Mouse (Mus musculus) midbrain, embryonic 15.5 days (tissue): ENCODE measurements around the gene Htt. TPM values are rescaled to one million over a fixed set of nuclear protein-coding genes. Genes with fewer than 3 reads are reported as not detected.
"Not testable (repeated sequence)": the region's sequence is repeated elsewhere in the genome, so short reads cannot be mapped to it uniquely, and the experiment has no call there.

ENCODE experiments used
- ATAC-seq: fragments of 200-750 bp; cut with Nextera tagmentation; replicated peaks from 2 replicates; pipeline ENCODE4 v1.8.0; 2017; ENCODE audit warnings: moderate TSS enrichment
- H3K27ac ChIP-seq: fragments of 300-500 bp; sonication (generic); 2 replicates; pipeline ENCODE4 v1.5.1; 2015; ENCODE audit warnings: mild to moderate bottlenecking, inconsistent platforms
- H3K27me3 ChIP-seq: fragments of 300-500 bp; sonication (generic); replicated peaks from 2 replicates; pipeline ENCODE4 v1.6.1; 2015; ENCODE audit warnings: inconsistent platforms
- H3K36me3 ChIP-seq: fragments of 300-500 bp; sonication (generic); replicated peaks from 2 replicates; pipeline ENCODE4 v1.6.1; 2015; ENCODE audit warnings: inconsistent platforms
- H3K4me1 ChIP-seq: fragments of 300-500 bp; sonication (generic); 2 replicates; pipeline ENCODE4 v1.6.1; 2015; ENCODE audit warnings: inconsistent platforms
- H3K4me2 ChIP-seq: fragments of 300-500 bp; sonication (generic); 2 replicates; pipeline ENCODE4 v1.6.1; 2015; ENCODE audit warnings: inconsistent platforms, mild to moderate bottlenecking, moderate library complexity
- H3K4me3 ChIP-seq: fragments of 300-500 bp; sonication (generic); 2 replicates; pipeline ENCODE4 v1.5.1; 2015; ENCODE audit warnings: mild to moderate bottlenecking, inconsistent platforms
- H3K9ac ChIP-seq: fragments of 300-500 bp; sonication (generic); 2 replicates; pipeline ENCODE4 v1.6.1; 2015; ENCODE audit warnings: mild to moderate bottlenecking, inconsistent platforms
- H3K9me3 ChIP-seq: fragments of 300-500 bp; sonication (generic); 2 replicates; pipeline ENCODE4 v1.6.1; 2016; ENCODE audit warnings: inconsistent platforms
- WGBS: fragments of 180-500 bp; shearing (Covaris S2); methylation state at CpG from one replicate; pipeline ENCODE4 v1.1.7; 2015; ENCODE audit warnings: mixed read lengths; 5-methylcytosine and 5-hydroxymethylcytosine counted together
- polyA plus RNA-seq: library from polyadenylated mRNA; unstranded; fragments of >200 nt; fragmentation: Nextera tagmentation; extraction: Ambion mirVana; gene quantifications from 2 replicates; pipeline ENCODE4 v1.2.1, GENCODE M21; 2015

Gene Htt
- polyA plus RNA-seq, 1 experiment from 2014 or later, result 17.1 TPM

DNA sequence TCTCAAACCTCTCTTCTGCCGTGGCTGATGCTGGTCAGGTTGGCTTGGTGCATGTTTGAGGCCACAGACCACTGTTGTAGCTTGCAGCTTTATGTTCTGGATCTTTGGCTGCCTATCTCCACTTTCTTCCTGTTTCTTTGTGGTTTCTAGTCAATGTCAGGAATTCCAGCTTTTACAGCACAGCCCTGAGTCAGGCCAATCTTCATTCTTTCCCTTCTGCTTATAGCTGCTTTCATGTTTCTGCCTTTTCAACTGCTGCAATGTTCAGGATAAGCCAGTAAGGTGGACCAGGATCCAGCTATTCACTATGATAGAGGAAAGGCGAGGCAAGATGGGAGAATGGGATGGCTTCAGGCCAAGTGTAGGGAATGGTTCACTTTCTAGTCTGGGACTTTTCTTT is 29.6 kb downstream of the Htt start:
- Histone ChIP-seq H3K9ac (no peak overlapping the region), H3K36me3 (peaks cover 6% of the 10 kb centered on the region; the same call in 1 of the 2 replicates), H3K4me2 (no peak overlapping the region), H3K27me3 (no peaks in the 10 kb centered on the region), H3K27ac (no peak overlapping the region), H3K4me1 (no peaks in the 10 kb centered on the region), H3K4me3 (no peak overlapping the region), H3K9me3 (no peaks in the 10 kb centered on the region)
- WGBS, result 82% methylated on average over 2 of the region's 2 CpGs
- ATAC-seq, result no peak

DNA sequence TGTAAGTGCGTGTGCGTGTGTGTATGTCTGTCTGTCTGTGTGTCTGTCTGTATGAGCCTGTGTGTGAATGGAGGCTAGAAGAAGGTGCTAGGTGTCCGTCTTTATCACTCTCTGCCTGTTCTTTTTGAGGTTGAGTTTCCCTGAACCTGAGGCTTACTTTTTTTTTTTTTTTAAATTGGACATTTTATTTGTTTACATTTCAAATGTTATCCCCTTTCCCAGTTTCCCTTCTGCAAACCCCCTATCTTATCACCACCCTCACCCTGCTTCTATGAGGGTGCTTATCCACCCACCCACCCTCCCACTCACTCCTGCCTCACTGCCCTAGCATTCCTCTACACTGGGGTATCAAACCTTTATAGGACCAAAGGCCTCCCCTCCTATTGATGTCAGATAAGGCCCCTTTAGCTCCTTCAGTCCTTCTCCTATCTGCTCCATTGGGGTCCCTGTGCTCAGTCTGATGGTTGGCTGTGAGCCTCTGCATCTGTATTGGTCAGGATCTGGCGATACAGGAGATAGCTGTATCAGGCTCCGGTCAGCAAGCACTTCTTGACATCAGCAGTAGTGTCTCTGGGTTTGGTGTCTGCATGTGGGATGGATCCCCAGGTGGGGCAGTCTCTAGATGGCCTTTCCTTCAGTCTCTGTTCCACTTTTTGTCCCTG is 38.9 kb downstream of the Htt start:
- H3K4me1 ChIP-seq, result no peaks in the 10 kb centered on the region
- ATAC-seq, result no peak
- H3K4me3 ChIP-seq, result no peak overlapping the region
- WGBS, result 98% methylated on average over 5 of the region's 5 CpGs
- H3K27ac ChIP-seq, result no peak overlapping the region
- H3K9me3 ChIP-seq, result no peaks in the 10 kb centered on the region
- H3K36me3 ChIP-seq, result peaks cover 26% of the 10 kb centered on the region
- H3K27me3 ChIP-seq, result no peaks in the 10 kb centered on the region
- H3K9ac ChIP-seq, result no peak overlapping the region
- no peak overlapping the region for H3K4me2 ChIP-seq

DNA sequence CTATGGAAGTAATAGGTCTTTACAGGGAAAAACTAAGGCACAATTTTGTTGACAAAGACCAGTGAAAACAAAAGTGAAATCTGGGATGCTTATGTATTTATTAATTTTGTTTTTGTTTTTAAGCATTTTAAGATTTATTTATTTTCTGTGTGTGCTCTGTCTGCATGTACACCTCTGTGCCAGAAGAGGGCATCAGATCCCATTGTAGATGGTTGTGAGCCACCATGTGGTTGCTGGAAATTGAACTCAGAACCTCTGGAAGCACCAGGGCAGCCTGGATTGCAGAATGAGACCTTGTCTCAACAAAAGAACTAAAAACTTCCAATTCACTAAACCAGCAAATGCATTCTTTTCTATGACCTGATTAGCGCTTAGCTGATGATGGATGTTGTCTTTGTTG is 44.5 kb downstream of the Htt start:
- no peak overlapping the region for H3K27ac ChIP-seq
- no peak for ATAC-seq
- no peaks in the 10 kb centered on the region for H3K27me3 ChIP-seq
- 93% methylated on average over 1 of the region's 1 CpGs for WGBS
- H3K9ac ChIP-seq, result no peak overlapping the region
- H3K4me3 ChIP-seq, result no peak overlapping the region
- H3K9me3 ChIP-seq, result no peaks in the 10 kb centered on the region
- H3K4me1 ChIP-seq, result no peaks in the 10 kb centered on the region
- no peak overlapping the region for H3K4me2 ChIP-seq
- H3K36me3 ChIP-seq, result peaks cover 35% of the 10 kb centered on the region

DNA sequence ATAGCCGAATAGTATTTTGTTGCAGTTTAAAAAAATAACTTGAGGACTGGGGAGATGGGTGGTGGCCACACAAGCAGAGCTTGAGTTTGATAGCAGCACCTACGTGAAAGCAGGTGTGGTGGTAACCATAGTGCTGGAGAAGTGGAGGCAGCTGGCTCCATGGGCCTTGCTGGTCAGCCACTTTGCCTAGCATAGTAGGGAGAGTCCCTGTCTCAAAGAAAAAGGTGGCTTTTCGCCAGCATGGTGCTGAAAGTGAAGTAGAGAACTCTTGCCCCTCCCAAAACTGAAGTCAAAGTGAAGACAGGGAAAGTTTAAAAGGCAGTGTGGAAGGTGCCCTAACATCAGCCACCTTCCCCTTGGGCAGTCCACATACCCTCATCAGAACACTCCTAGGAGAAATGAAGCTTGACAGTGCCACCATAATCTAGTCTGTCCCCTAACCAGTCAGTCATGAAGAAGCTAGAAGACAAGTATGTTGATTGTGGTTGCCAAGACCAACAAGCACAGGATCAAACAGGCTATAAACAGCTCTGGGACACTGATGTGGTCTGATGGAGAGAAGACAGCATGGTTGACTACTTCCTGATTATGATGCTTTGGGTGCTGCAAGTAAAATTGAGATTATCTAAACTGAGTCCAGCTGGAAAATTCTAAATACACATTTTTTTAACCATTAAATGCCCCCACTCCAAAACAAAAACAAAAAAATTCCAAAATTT is 61.0 kb downstream of the Htt start:
- H3K27me3 ChIP-seq, result no peaks in the 10 kb centered on the region
- H3K4me2 ChIP-seq, result no peak overlapping the region
- H3K4me3 ChIP-seq, result no peak overlapping the region
- no peaks in the 10 kb centered on the region for H3K9me3 ChIP-seq
- no peaks in the 10 kb centered on the region for H3K4me1 ChIP-seq
- no peak overlapping the region for H3K9ac ChIP-seq
- WGBS, result 96% methylated on average over 3 of the region's 3 CpGs
- H3K27ac ChIP-seq, result no peak overlapping the region
- H3K36me3 ChIP-seq, result peaks cover 28% of the 10 kb centered on the region; the same call in 1 of the 2 replicates
- no peak for ATAC-seq

DNA sequence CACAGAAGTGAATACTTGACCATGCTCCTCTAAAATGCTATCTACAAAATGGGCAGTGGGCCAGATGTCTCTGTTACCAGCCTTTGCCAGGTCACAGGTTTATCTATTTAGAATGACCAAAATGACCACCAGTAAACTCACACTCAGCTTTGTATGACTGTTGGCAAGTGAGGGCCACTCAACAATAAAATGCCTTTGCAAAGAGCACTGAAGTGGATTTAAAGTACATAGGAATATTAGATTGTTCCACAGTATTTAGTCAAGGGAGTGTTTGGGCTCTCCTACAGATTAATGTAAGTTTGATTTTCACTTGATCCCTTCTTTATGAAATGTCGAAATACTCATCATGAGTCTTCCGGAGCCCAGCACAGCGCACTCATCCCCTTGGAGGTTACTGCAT is 92.5 kb downstream of the Htt start:
- WGBS, result 95% methylated on average over 3 of the region's 3 CpGs
- H3K27ac ChIP-seq, result no peak overlapping the region
- H3K27me3 ChIP-seq, result no peaks in the 10 kb centered on the region
- no peak overlapping the region for H3K4me2 ChIP-seq
- H3K4me3 ChIP-seq, result no peak overlapping the region
- H3K4me1 ChIP-seq, result no peaks in the 10 kb centered on the region
- no peak for ATAC-seq
- H3K9me3 ChIP-seq, result no peaks in the 10 kb centered on the region
- peaks cover 31% of the 10 kb centered on the region for H3K36me3 ChIP-seq
- no peak overlapping the region for H3K9ac ChIP-seq

DNA sequence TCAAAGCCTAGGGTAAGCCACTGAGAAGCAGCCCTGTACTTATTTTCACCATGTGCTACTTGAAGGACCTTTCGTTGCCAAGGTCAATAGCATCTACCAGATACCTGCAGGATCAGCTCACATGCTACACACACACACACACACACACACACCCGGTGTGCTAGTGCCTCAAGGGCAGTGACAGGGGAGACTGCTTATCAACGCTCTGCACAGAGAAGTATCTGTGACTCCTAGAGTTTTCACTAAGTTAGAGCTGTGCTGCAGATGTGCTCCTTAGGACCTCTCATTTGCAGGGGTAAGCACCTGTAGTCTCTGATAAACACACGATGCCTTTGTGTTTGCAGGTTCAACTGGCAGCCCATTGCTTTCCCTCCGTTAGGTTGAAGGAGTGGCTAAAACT is 103.8 kb downstream of the Htt start:
- peaks cover 34% of the 10 kb centered on the region for H3K36me3 ChIP-seq
- no peaks in the 10 kb centered on the region for H3K9me3 ChIP-seq
- H3K27ac ChIP-seq, result no peak overlapping the region
- no peak overlapping the region for H3K4me3 ChIP-seq
- H3K4me2 ChIP-seq, result no peak overlapping the region
- no peaks in the 10 kb centered on the region for H3K27me3 ChIP-seq
- no peaks in the 10 kb centered on the region for H3K4me1 ChIP-seq
- WGBS, result 94% methylated on average over 5 of the region's 5 CpGs
- H3K9ac ChIP-seq, result no peak overlapping the region
- no peak for ATAC-seq

DNA sequence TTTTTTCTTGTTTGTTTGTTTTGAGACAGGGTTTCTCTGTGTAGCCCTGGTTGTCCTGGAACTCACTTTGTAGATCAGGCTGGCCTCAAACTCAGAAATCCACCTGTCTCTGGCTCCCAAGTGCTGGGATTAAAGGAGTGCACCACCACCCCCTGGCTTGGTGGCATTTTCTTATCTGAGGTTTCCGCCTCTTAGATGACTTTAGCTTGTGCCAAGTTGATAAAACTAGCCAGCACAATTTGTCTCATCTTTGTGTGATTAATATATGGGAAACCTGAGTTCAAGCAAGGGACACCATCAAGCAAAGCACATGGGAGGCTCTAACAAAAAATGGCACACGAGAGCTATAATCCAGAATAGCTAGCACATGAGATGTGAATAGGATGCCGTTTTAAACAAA is 118.8 kb downstream of the Htt start:
- H3K4me1 ChIP-seq, H3K9me3 ChIP-seq, H3K9ac ChIP-seq, H3K27me3 ChIP-seq, H3K27ac ChIP-seq, H3K4me3 ChIP-seq, H3K4me2 ChIP-seq, ATAC-seq: not testable (repeated sequence)
- 97% methylated on average over 3 of the region's 3 CpGs for WGBS
- H3K36me3 ChIP-seq, result peaks cover 52% of the 10 kb centered on the region

DNA sequence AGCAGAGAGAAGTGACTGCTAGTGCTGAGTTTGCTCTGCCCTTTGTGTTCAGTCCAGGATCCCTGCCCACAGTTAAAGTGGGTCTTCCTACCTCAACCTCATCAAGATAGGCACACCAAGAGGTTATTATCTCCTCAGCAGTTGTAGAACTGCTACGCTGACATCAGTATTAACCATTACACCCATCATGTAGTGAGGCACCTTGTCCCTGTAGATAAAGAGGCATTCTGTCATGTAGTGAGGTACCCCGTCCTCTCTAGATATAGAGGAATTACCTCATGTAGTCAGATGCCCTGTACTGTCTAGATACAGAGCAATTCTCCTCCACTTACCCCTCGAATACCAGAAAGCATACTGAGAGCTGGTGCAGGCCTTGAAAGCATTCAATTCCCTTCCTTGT is 119.5 kb downstream of the Htt start:
- Histone ChIP-seq H3K27me3 (no peaks in the 10 kb centered on the region), H3K4me3 (no peak overlapping the region), H3K9me3 (no peaks in the 10 kb centered on the region), H3K9ac (no peak overlapping the region), H3K27ac (no peak overlapping the region), H3K4me2 (no peak overlapping the region), H3K36me3 (peaks cover 53% of the 10 kb centered on the region), H3K4me1 (no peaks in the 10 kb centered on the region)
- no peak for ATAC-seq
- 93% methylated on average over 3 of the region's 3 CpGs for WGBS

DNA sequence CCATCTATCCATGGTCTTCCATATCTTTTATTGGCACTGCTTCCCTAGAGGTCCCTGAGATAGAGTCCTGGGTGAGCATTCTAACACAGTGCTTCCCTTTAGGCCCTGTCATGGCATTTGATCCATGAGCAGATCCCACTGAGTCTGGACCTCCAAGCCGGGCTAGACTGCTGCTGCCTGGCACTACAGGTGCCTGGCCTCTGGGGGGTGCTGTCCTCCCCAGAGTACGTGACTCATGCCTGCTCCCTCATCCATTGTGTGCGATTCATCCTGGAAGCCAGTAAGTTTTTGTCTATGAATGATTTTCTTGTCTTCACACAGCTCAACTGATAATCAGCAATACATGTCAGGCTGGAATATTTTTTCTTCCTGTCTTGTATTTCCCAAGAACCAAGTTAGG is 123.7 kb downstream of the Htt start:
- WGBS, result 76% methylated on average over 3 of the region's 3 CpGs
- no peaks in the 10 kb centered on the region for H3K4me1 ChIP-seq

DNA sequence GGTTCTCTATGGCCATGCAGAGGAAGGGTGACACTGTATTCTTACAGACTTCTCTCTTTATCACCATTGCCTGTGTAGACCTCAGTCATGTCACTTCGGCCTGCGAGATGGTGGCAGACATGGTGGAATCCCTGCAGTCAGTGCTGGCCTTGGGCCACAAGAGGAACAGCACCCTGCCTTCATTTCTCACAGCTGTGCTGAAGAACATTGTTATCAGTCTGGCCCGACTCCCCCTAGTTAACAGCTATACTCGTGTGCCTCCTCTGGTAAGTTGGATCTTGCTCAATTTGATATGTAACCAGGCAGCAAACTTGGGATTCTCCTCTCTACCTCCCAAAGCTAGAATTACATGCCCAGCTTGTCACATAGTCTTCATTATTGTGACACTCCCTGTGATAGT is 127.7 kb downstream of the Htt start:
- peaks cover 55% of the 10 kb centered on the region for H3K36me3 ChIP-seq
- H3K27ac ChIP-seq, result no peak overlapping the region
- no peaks in the 10 kb centered on the region for H3K27me3 ChIP-seq
- no peak overlapping the region for H3K4me2 ChIP-seq
- no peaks in the 10 kb centered on the region for H3K9me3 ChIP-seq
- no peak overlapping the region for H3K4me3 ChIP-seq
- H3K4me1 ChIP-seq, result no peaks in the 10 kb centered on the region
- ATAC-seq, result no peak
- H3K9ac ChIP-seq, result no peak overlapping the region
- WGBS, result 95% methylated on average over 4 of the region's 4 CpGs

More for the DNA sequence above, 123.7 kb downstream of the Htt start:
- Histone ChIP-seq H3K4me3 (no peak overlapping the region), H3K9me3 (no peaks in the 10 kb centered on the region), H3K4me2 (no peak overlapping the region), H3K27ac (no peak overlapping the region), H3K36me3 (peaks cover 61% of the 10 kb centered on the region), H3K27me3 (no peaks in the 10 kb centered on the region), H3K9ac (no peak overlapping the region)
- ATAC-seq, result no peak

DNA sequence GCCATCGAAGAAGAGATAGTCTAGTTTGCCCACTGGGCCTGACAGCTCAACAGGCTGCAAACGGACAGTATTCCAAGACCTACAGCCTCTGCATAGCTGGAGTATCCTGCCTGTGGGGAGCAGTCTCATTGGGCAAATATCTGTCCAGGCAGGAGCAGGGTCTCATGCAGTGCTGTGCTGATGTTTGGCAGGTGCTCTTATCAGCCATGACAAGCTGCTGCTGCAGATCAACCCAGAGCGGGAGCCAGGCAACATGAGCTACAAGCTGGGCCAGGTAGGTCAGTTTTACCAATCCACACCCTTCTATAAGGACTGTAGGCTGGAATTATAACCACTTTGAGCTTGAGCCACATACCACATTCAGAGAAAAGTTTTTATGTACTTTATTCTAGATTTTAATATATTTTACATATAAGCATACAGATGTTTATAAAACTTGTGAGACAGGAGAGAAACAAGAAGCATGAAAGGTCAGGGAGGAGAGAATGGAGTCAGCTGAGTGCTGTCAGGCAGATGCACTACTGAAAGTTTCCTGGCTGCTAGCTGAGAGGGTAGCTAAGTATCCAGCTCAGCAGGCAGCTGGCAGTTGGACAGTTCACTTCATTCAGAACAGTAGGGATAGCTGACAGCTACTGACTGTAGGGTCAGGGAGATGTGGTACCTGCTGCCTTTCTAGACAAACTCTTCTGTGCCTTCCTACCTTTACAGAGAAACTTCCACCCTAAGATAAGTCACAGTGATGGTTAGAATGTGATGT is 135.3 kb downstream of the Htt start:
- Histone ChIP-seq H3K27ac (no peak overlapping the region), H3K36me3 (peaks cover 33% of the 10 kb centered on the region)

DNA sequence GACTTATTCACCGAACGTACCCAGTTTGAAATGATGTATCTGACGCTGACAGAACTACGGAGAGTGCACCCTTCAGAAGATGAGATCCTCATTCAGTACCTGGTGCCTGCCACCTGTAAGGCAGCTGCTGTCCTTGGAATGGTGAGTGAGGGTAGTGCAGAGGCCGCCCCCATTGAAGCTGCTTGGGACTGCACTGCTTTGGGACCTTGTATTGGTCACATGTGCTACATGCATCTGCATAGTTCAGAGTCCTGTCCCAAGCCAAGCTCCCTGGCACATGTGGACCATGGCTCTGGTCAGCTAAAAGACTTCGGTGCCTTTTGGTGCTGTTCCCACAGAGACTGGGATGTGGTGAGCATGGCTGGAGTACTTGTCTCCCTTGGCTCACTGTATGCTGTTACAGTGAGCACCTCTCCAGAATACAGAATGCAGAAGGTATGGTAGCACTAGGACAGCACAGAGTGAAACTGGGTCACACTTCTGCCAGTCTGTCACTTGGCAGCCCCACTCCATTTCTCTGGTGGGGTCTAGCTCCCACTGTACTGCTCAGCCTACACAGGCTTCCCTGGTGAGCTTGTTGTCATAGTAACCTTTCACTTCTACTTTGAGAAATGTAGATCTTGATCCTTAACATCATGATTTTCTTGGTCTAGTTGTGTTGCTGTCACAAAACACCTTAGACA is 138.4 kb downstream of the Htt start:
- no peaks in the 10 kb centered on the region for H3K9me3 ChIP-seq
- H3K9ac ChIP-seq, result no peak overlapping the region
- no peak overlapping the region for H3K27ac ChIP-seq
- H3K4me2 ChIP-seq, result no peak overlapping the region
- no peak overlapping the region for H3K4me3 ChIP-seq
- H3K36me3 ChIP-seq, result peaks cover 27% of the 10 kb centered on the region
- ATAC-seq, result no peak
- H3K4me1 ChIP-seq, result no peaks in the 10 kb centered on the region
- no peaks in the 10 kb centered on the region for H3K27me3 ChIP-seq
- whole genome bisulfite sequencing, result 94% methylated on average over 6 of the region's 6 CpGs

More for the DNA sequence above, 135.3 kb downstream of the Htt start:
- no peaks in the 10 kb centered on the region for H3K27me3 ChIP-seq
- no peak overlapping the region for H3K9ac ChIP-seq
- no peaks in the 10 kb centered on the region for H3K4me1 ChIP-seq
- ATAC-seq, result no peak
- WGBS, result 97% methylated on average over 3 of the region's 3 CpGs
- H3K4me2 ChIP-seq, result no peak overlapping the region
- H3K9me3 ChIP-seq, result no peaks in the 10 kb centered on the region
- H3K4me3 ChIP-seq, result no peak overlapping the region
